Mouse (Mus musculus) gastrocnemius, postnatal 10 days (tissue): ENCODE data around the gene Olfr871. TPM values are rescaled to one million over a fixed set of nuclear protein-coding genes. Genes with fewer than 3 reads are reported as not detected.
"Not testable (repeated sequence)": the region's sequence is repeated elsewhere in the genome, so short reads cannot be mapped to it uniquely, and the experiment has no call there.

ENCODE experiments used
- DNase-seq: peaks from one replicate; pipeline ENCODE4 v3.0.0; 2021; ENCODE audit warnings: mixed read lengths
- long read RNA-seq, 2 experiments: library from polyadenylated mRNA; stranded (forward); transcript quantifications; one replicate each; pipeline ENCODE4 v2.0.0; 2021
- total RNA-seq, 2 experiments: library from RNA; stranded (reverse); gene quantifications; 2 replicates each; pipeline ENCODE4 v1.2.3; 2021

Olfr871 gene
- total RNA-seq = not detected
- long read RNA-seq, experiment 1 = 0 reads
- long read RNA-seq, experiment 2 = 0 reads

- DNase-seq = no peak
These were observed at the start of gene Olfr871 for GRCm38 (mm10) chr9:20211907-20212306. TSS of gene Olfr871 (plus strand) at chr9:20212207.

GRCm38 (mm10) chr9:20173957-20174356 lies 38.0 kb upstream of the Olfr871 start, which contains the start of gene Olfr870:
TSS of gene Olfr870 (minus strand) at chr9:20174057.
- DNase-seq = no peak

- DNase-seq = no peak
These were observed 32.5 kb upstream of the Olfr871 start for GRCm38 (mm10) chr9:20179463-20179862.

GRCm38 (mm10) chr9:20202131-20202530 lies 9.9 kb upstream of the Olfr871 start:
- no peak for DNase-seq

GRCm38 (mm10) chr9:20203413-20203984 lies 8.5 kb upstream of the Olfr871 start:
- DNase-seq = not testable (repeated sequence)

- DNase-seq = no peak
These were observed 1.2 kb upstream of the Olfr871 start for GRCm38 (mm10) chr9:20210812-20211211.

GRCm38 (mm10) chr9:20211477-20211876 lies 530 bp upstream of the Olfr871 start:
- DNase-seq = no peak

GRCm38 (mm10) chr9:20236819-20237218 lies 24.8 kb downstream of the Olfr871 start, which contains the start of gene Olfr872:
TSS of gene Olfr872 (plus strand) at chr9:20237119.
- DNase-seq = no peak

- DNase-seq = no peak
These were observed 25.4 kb downstream of the Olfr871 start for GRCm38 (mm10) chr9:20237378-20237777.

Other genes starting within 250 kb of the Olfr871 start
- not detected for gene Olfr866, start 184.2 kb upstream of the Olfr871 start, total RNA-seq
- not detected for gene Olfr867, start 154.6 kb upstream of the Olfr871 start, total RNA-seq
- not detected for gene Olfr868, start 113.6 kb upstream of the Olfr871 start, total RNA-seq
- gene Olfr869, start 83.2 kb upstream of the Olfr871 start, total RNA-seq = not detected
- gene Olfr870, start 38.1 kb upstream of the Olfr871 start, total RNA-seq = not detected
- gene Olfr872, start 24.9 kb downstream of the Olfr871 start, total RNA-seq = not detected
- not detected for gene Olfr39, start 70.1 kb downstream of the Olfr871 start, total RNA-seq
- gene Olfr873, start 86.3 kb downstream of the Olfr871 start, total RNA-seq = not detected
- gene Olfr18, start 123.9 kb downstream of the Olfr871 start, total RNA-seq = not detected
- 10 to 100 TPM; 10.2 to 10.6 TPM for gene Zfp560, start 173.0 kb downstream of the Olfr871 start, total RNA-seq
- 10 to 100 TPM; 12.0 to 14.7 TPM for gene Zfp26, start 248.0 kb downstream of the Olfr871 start, total RNA-seq